Mouse (Mus musculus) neural tube, embryonic 10.5 days (tissue): ENCODE measurements around the gene Lpcat2b.
"Not testable (repeated sequence)": the region's sequence is repeated elsewhere in the genome, so short reads cannot be mapped to it uniquely, and the experiment has no call there.

Experiments used
- DNase-seq: peaks from one replicate; pipeline ENCODE4 v3.0.0-alpha.2; 2017; ENCODE audit warnings: low spot score; ENCODE audit errors: extremely low spot score

Lpcat2b gene

DNA sequence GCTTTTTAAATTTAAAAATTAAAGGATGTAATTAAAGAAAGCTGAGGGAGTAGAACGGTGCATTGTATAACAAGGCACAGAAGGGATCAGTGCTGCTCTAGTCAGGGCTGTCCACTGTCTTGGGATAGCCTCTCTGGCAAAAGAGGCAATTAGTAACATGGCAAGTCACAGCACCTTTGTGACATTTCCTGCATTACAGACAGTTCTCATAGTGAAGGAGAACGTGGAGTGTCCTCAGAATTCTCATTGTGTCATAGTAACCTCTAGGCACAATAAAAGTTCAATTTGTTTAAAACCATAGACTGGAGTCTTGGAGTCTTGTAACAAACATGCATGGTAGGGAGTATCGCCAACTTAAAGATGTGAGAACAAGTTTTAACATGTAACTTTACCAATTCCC is at the start of gene Lpcat2b:
Gene Lpcat2b (plus strand): TSS at position 301 of the 400 bp plus-strand sequence.
- DNase-seq, result no peak

GRCm38 (mm10) chr5:107386448-107386847 is 44.9 kb upstream of the Lpcat2b start:
- DNase-seq, result not testable (repeated sequence)

GRCm38 (mm10) chr5:107387788-107388187 is 43.6 kb upstream of the Lpcat2b start:
- no peak for DNase-seq

GRCm38 (mm10) chr5:107389373-107389772 is 42.0 kb upstream of the Lpcat2b start:
- no peak for DNase-seq

DNA sequence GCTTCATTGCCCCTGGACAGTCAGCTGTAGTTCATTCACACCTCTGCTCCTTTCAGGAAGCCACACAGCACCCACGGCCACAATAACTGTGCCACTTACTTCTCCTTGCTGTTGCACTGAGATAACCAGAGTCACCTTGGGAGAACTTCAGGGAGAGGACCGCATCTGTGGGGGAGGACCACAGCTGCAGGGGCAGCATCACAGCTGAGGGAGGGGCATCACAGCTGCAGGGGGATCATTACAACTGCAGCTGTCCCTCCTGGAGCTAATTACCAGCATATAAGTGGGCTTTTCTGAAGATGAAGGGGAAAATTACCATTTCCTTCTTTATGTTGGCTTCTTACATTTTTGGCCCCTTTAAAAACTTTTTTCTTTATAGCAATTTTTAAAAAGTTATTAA is 36.9 kb upstream of the Lpcat2b start:
- no peak for DNase-seq

DNA sequence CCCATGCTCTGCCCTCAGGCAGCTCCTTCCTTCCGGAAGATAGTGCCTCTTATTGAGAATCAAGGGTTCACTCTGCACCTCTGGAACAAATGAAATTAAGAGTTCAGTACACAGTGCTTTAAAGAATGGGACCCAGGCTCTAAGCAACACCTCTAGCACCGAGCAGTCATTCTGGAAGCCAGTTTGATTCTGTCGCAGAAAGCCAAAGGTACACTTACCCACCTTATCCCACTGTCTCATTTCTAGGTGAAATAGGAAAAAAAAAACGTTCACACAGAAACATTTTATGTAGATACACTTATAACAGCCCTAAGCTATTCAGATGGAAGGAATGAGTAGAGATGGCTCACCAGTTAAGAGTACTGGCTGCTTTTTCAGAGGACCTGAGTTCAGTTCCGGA is 28.9 kb upstream of the Lpcat2b start, which contains the start of gene Ephx4:
Gene Ephx4 (plus strand): TSS at position 301 of the 400 bp plus-strand sequence.
- DNase-seq, result no peak

DNA sequence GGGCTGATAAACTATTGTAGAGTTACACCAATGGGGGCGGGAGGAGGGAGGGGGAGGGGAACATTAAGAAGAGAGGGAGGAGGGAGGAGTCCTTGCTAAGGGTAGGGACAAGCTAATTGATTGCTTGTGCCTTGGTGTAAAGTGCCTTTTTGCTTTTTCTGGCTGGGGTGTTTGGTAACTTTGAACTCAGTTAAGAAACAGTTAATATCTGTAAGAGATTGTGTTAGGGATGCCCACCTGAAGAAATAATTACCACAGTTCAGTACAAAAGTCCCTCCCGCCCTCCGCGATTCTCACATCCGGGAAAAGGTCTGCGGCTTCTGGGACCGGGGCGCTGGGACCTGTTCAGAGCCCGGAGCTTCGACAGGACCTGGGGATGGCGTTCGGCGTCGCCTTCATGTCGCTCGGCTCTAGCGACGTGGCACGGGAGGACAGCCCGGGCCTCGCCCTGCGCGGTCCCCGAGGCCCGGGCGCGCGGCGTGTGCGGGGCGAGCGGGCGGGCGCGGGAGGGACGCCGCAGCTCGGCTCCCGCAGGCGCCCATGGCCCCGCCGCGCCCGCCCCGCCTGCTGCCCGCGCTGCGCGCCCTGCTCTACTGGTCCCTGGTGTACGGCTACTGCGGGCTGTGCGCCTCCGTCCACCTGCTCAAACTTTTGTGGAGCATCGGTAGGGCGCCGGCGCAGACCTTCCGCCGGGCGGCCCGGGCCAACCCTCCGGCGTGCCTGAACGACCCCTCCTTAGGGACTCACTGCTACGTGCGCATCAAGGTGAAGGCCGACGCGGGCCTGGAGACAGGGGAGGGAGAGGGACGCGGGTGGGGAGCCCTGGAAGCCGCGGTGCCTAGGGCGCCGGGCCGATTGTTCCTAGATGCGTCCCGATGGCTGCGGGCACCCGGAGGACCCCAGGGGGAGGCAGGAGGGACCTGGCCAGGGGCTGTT is 28.1 kb upstream of the Lpcat2b start:
- peak; percentile 62 for DNase-seq

GRCm38 (mm10) chr5:107403947-107404684 is 27.2 kb upstream of the Lpcat2b start:
- DNase-seq, result no peak

DNA sequence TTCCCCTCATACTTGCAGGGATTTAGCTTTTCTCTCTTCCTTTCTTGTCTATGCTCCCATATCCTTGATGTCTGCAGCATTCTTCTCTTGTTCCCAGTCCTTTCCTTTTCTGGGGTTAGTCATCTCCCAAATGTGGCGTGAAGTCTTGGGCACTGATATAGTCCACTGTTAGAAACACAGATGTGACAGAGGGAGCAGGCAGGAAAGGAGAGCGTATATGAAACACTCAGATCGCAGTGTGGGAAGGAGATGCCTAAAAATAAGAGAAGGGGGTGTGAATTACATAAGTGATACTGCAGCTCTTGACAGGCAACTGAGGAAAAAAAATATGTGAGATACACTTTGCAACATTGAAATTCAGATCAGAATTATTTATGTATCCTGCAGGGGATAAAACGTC is 26.0 kb upstream of the Lpcat2b start:
- no peak for DNase-seq

GRCm38 (mm10) chr5:107410305-107410704 is 21.0 kb upstream of the Lpcat2b start:
- DNase-seq, result no peak

- DNase-seq, result no peak
Measured at GRCm38 (mm10) chr5:107411326-107411725, 20.0 kb upstream of the Lpcat2b start.

DNA sequence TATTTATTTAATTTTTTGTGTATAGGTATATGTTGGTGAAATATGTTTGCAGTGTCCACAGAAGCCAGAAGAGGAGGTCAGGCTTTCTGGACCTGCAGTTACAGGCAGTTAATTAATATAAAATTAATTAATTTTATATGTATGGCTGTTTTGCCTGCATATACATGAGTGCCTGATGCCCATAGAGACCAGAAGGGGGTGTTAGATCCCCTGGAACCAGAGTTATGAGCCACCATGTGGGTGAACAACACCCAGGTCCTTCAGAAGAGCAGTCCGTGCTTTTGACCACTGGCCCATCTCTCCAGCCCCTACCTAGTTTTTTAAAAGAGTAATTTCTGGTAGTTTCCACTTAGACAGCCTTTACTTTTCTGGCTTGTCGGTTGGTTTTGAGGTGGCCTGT is 19.1 kb upstream of the Lpcat2b start:
- DNase-seq, result no peak

- DNase-seq, result no peak
Measured at GRCm38 (mm10) chr5:107415098-107415497, 16.3 kb upstream of the Lpcat2b start.

DNA sequence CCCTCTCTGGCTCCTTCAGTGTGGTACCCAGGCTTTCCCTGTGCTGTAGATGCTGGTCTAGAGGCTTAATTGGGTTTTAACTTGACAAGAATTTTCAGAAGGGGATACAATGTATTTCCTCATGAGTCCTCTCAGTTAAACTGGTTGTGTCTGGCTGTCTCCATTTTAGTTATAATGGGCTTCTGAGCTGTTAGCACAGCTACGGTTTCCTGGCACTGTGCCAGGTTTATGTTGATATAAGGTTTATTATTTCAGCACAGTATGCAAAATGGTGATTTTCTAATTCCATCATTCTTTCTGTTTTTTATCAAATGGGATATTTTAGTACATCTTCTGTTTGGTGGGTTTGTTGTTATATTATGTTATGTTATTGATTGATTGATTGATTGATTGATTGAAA is 9.7 kb upstream of the Lpcat2b start:
- DNase-seq, result no peak

DNA sequence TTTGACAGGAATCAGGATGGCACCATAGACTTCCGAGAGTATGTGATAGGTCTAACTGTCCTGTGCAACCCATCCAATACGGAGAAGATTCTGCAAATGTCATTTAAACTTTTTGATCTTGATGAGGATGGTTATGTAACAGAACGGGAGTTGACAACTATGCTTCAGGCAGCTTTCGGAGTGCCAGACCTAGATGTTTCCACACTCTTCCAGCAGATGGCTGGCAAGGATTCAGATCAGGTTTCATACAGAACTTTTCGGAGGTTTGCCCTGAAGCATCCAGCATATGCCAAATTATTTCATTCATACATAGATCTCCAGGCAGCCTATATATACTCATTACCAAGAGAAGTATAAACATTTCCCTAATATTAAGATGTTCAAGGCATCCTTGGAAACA is 2.7 kb downstream of the Lpcat2b start:
- no peak for DNase-seq

DNA sequence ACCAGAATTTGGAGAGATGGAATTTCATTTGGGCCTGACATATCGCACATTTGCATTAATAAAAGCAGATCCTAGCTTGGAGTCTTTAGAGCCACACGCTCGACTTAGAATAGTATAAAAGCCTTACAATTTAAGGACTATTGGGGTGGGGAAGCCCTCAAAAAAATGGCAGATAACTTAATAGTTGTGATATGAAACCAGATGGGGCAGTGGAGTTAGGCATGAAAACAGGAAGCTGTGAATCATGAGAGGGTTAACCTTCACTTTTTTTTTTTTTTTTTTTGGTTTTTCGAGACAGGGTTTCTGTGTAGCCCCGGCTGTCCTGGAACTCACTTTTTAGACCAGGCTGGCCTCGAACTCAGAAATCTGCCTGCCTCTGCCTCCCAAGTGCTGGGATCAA is 4.8 kb downstream of the Lpcat2b start:
- DNase-seq, result no peak

GRCm38 (mm10) chr5:107436587-107437209 is 5.3 kb downstream of the Lpcat2b start:
- DNase-seq, result no peak

- DNase-seq, result peak; percentile 98
Measured at GRCm38 (mm10) chr5:107437464-107438281, 6.3 kb downstream of the Lpcat2b start, which contains the start of gene Btbd8. TSS of gene Btbd8 (plus strand) at chr5:107437997.

GRCm38 (mm10) chr5:107438353-107438752 is 7.0 kb downstream of the Lpcat2b start:
- no peak for DNase-seq

DNA sequence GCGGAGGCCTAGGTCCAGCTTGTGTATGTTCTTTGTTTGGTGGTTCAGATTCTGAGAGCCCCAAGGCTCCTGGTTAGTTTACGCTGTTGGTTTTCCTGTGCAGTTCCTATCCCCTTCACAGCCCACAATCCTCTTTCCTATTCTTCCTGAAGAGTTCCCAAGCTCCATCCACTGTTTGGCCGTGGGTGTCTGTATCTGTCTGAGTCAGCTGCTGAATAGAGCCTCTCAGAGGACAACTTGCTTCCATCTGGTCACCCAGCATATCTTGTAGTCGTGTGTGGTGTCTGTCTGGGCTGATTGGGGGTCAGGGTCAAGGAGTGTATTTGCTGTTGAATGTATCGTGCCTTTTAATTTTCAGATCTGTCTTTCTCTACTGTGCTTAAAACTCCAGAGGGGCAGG is 10.5 kb downstream of the Lpcat2b start:
- DNase-seq, result no peak

DNA sequence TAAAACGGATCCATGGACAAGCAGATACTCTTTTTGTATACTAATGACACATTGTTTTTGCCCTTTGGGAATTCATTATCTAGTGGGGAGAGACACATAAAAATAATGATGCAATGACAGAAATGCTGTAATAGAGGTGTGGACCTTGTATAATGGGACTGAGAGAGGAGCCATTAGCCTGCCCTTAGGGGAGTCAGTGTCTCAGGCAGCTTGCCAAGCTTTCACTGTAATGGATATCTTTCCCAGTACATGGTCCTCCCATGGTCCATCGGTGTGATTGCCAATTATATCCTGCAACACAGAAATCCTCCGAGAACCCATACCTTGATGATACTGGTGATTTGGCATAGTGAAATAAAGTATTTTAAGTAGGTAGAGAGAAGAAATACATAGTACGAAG is 12.9 kb downstream of the Lpcat2b start:
- DNase-seq, result no peak
